Mouse (Mus musculus): ENCODE measurements around the gene Gm14569. TPM values are rescaled to one million over a fixed set of nuclear protein-coding genes. Genes with fewer than 3 reads are reported as not detected.
A peak's percentile ranks its signal among the peaks of the same experiment; 100 is the strongest.

Gm14569 gene
- polyA plus RNA-seq, 1 experiment from 2014 or later, result not detected

DNA sequence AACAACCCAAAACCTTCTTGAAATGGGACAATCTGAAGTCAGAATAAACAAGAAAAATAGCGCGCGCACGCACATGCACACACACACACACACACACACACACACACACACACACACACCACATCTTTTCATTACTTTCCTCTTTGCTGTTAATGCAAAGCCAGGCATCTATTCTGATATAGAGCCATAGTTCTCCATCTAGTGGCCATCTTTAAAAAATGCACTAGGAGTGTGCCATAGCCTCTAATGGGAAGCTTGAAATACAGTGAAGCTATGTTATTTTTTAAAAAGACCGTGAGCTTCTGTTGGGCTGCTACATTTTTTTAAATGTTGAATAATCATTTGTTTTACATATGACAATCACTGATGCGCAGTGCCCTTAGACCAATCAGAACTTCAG, 98.4 kb downstream of the Gm14569 start:
- ATAC-seq, result peak; percentile 70; the same call in 1 of the 2 replicates
- 42% methylated on average over 6 of the region's 6 CpGs for WGBS
- H3K27ac ChIP-seq (ENCODE audit: low read length), result no peak overlapping the region
- H3K27me3 ChIP-seq (ENCODE audit: control insufficient read depth, insufficient read depth, low read depth, low read length), result no peaks in the 10 kb centered on the region
- H3K4me2 ChIP-seq (ENCODE audit: low read length), result no peak overlapping the region
- H3K4me1 ChIP-seq (ENCODE audit: control insufficient read depth, insufficient read depth, low read length), result no peaks in the 10 kb centered on the region
- no peak overlapping the region for H3K4me3 ChIP-seq (ENCODE audit: low read depth, low read length)
- H3K9ac ChIP-seq (ENCODE audit: low read depth, low read length), result no peak overlapping the region
- H3K9me3 ChIP-seq (replicated peaks; ENCODE audit: control insufficient read depth, low read length, poor library complexity, severe bottlenecking), result no peaks in the 10 kb centered on the region
- H3K36me3 ChIP-seq (ENCODE audit: control insufficient read depth, insufficient read depth, low read length), result no peaks in the 10 kb centered on the region

DNA sequence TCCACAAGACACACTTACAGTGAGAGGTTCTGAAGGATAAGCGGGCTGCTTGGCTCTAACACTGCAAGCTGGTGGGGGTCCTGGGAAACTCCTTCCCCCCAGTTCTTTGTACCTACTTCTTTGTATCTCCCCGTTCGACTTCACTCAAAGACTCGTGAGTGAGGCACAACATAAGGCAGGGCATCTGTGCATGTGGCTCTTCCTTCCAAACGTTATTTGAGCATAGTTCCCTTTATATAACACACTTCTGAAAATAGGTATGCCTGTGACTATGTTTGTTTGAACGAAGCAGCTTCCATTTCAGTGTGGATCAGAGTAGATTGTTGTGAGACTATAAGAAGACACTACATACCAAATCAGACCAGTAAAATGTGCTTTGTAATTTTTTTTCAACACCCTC, 99.0 kb downstream of the Gm14569 start:
- Histone ChIP-seq H3K9ac (ENCODE audit: low read depth, low read length) (no peak overlapping the region), H3K9me3 (replicated peaks; ENCODE audit: control insufficient read depth, low read length, poor library complexity, severe bottlenecking) (no peaks in the 10 kb centered on the region), H3K4me3 (ENCODE audit: low read depth, low read length) (no peak overlapping the region), H3K36me3 (ENCODE audit: control insufficient read depth, insufficient read depth, low read length) (no peaks in the 10 kb centered on the region), H3K4me2 (ENCODE audit: low read length) (no peak overlapping the region), H3K27ac (ENCODE audit: low read length) (no peak overlapping the region), H3K27me3 (ENCODE audit: control insufficient read depth, insufficient read depth, low read depth, low read length) (no peaks in the 10 kb centered on the region), H3K4me1 (ENCODE audit: control insufficient read depth, insufficient read depth, low read length) (no peaks in the 10 kb centered on the region)
- ATAC-seq, result no peak
- WGBS, result 65% methylated on average over 6 of the region's 6 CpGs

DNA sequence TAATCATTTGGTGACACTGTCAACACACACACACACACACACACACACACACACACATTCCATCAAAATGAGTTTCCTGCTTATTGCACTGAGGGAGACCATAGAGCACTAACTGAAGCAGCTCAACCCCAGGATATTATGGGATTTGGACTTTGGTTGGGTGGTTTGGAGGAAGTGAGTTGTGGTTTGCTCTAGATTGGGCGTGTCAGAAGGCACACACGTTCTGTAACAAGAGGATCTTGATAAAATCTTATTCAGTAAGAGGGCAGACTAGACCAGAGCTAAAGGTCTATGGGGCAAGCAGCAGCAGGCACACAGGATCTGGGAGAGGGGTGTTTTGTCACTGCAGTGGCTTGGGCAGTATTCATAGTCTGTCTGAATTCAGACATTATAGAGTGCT, 101.1 kb downstream of the Gm14569 start:
- 63% methylated on average over 2 of the region's 2 CpGs for WGBS
- Histone ChIP-seq H3K27ac (ENCODE audit: low read length) (no peak overlapping the region), H3K4me3 (ENCODE audit: low read depth, low read length) (no peak overlapping the region)

DNA sequence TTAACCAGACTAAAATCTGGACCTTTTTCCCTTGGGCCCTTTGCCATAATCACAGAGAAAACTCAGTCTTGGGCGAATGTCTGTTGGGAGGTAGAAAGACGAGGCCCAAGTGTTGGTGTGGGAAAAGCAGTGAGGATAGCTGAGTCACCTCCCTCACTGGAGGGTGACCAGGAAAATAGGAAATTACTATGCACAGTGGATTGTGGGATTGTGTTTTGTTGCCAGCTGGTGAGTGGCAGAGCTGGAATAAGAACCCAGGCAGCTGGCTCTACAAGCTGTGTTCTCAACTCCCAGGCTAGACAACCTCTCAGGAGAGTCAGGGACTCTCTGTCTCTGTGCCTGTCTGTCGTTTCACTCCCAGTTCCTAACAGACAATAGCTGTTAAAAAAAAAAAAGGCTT, 101.7 kb downstream of the Gm14569 start:
- Histone ChIP-seq H3K4me3 (ENCODE audit: low read depth, low read length) (no peak overlapping the region), H3K4me1 (ENCODE audit: control insufficient read depth, insufficient read depth, low read length) (no peaks in the 10 kb centered on the region), H3K9me3 (replicated peaks; ENCODE audit: control insufficient read depth, low read length, poor library complexity, severe bottlenecking) (no peaks in the 10 kb centered on the region), H3K9ac (ENCODE audit: low read depth, low read length) (no peak overlapping the region), H3K27me3 (ENCODE audit: control insufficient read depth, insufficient read depth, low read depth, low read length) (no peaks in the 10 kb centered on the region), H3K27ac (ENCODE audit: low read length) (no peak overlapping the region), H3K4me2 (ENCODE audit: low read length) (no peak overlapping the region), H3K36me3 (ENCODE audit: control insufficient read depth, insufficient read depth, low read length) (no peaks in the 10 kb centered on the region)
- WGBS, result 51% methylated on average over 3 of the region's 3 CpGs
- ATAC-seq, result no peak

More for the DNA sequence above, 101.1 kb downstream of the Gm14569 start:
- H3K36me3 ChIP-seq (ENCODE audit: control insufficient read depth, insufficient read depth, low read length), result no peaks in the 10 kb centered on the region
- ATAC-seq, result no peak
- no peak overlapping the region for H3K4me2 ChIP-seq (ENCODE audit: low read length)
- H3K27me3 ChIP-seq (ENCODE audit: control insufficient read depth, insufficient read depth, low read depth, low read length), result no peaks in the 10 kb centered on the region
- H3K9ac ChIP-seq (ENCODE audit: low read depth, low read length), result no peak overlapping the region
- H3K4me1 ChIP-seq (ENCODE audit: control insufficient read depth, insufficient read depth, low read length), result no peaks in the 10 kb centered on the region
- no peaks in the 10 kb centered on the region for H3K9me3 ChIP-seq (replicated peaks; ENCODE audit: control insufficient read depth, low read length, poor library complexity, severe bottlenecking)

DNA sequence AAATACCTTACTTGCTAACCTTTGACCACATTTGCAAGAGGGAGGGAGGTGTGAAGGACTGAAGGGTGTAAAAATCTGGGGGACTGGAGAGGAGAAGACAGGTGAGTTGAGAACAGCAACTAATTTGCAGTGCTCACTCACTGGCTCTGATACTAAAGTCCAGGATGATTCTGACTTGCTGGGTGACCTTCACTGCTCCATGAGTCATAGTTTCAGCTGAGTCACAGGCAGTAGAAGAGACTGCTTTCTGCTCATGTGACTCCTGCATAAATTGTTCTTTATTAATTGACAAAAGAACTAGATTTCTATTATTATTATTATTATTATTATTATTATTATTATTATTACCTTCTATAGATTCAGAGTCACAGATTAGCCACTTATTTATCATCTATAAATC, 106.3 kb downstream of the Gm14569 start:
- no peaks in the 10 kb centered on the region for H3K9me3 ChIP-seq (replicated peaks; ENCODE audit: control insufficient read depth, low read length, poor library complexity, severe bottlenecking)
- no peak for ATAC-seq

More for the DNA sequence above, 106.3 kb downstream of the Gm14569 start:
- no peak overlapping the region for H3K4me3 ChIP-seq (ENCODE audit: low read depth, low read length)
- H3K27me3 ChIP-seq (ENCODE audit: control insufficient read depth, insufficient read depth, low read depth, low read length), result no peaks in the 10 kb centered on the region
- no peak overlapping the region for H3K4me2 ChIP-seq (ENCODE audit: low read length)
- no peaks in the 10 kb centered on the region for H3K4me1 ChIP-seq (ENCODE audit: control insufficient read depth, insufficient read depth, low read length)
- no peaks in the 10 kb centered on the region for H3K36me3 ChIP-seq (ENCODE audit: control insufficient read depth, insufficient read depth, low read length)
- no peak overlapping the region for H3K9ac ChIP-seq (ENCODE audit: low read depth, low read length)
- H3K27ac ChIP-seq (ENCODE audit: low read length), result no peak overlapping the region

Small RNA genes within 50 kb of the gene (microRNA-seq; reads per million reads assigned to microRNA genes)
- gene Gm44485, result not detected

Other genes starting within 250 kb of the Gm14569 start
- 0.34 and 0.41 TPM in 2 replicates for gene Lonrf3, start 163.5 kb downstream of the Gm14569 start, polyA plus RNA-seq (2015; fragmentation: Nextera tagmentation; extraction: Ambion mirVana)
- gene Gm6268, start 90.5 kb downstream of the Gm14569 start, polyA plus RNA-seq (2015; fragmentation: Nextera tagmentation; extraction: Ambion mirVana), result not detected in 2 replicates
- 738 and 754 TPM in 2 replicates for gene Pgrmc1, start 106.4 kb upstream of the Gm14569 start, polyA plus RNA-seq (2015; fragmentation: Nextera tagmentation; extraction: Ambion mirVana)
- 6.1 and 6.2 TPM in 2 replicates for gene Akap17b, start 153.6 kb upstream of the Gm14569 start, polyA plus RNA-seq (2015; fragmentation: Nextera tagmentation; extraction: Ambion mirVana)